Mouse (Mus musculus): ENCODE data around the gene Spast. TPM values are rescaled to one million over a fixed set of nuclear protein-coding genes. Genes with fewer than 3 reads are reported as not detected.

Spast gene
- polyA plus RNA-seq, 1 experiment from 2014 or later = 13.9 TPM

DNA sequence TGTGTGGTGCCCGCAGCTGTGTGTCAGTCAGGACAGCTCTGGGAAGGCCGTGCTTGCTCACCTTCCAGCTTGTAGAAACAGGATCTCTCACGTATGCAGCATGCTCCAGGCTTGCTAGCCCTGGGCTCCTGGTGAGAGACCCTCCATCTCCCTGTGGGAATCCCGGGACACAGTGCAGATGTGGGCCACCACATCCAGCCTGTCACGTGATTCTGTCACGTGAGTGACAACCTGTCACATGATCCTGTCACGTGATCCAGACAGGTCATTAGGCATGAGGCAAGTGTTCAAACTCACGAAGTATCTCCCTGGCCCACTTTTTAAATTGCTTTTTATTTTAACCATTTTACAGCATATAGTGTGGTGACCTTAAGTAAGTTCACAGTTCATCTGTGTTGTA lies 74.5 kb downstream of the Spast start:
- Histone ChIP-seq H3K4me1 (replicated peaks; ENCODE audit: insufficient read depth, low read length) (no peaks in the 10 kb centered on the region), H3K27ac (no peak overlapping the region), H3K4me2 (ENCODE audit: low read length) (no peak overlapping the region), H3K9ac (ENCODE audit: low read depth, low read length) (no peak overlapping the region), H3K36me3 (ENCODE audit: insufficient read depth, low read length) (peaks cover 31% of the 10 kb centered on the region), H3K27me3 (ENCODE audit: insufficient read depth, low read length) (no peaks in the 10 kb centered on the region), H3K4me3 (replicated peaks; ENCODE audit: low read depth, low read length) (no peak overlapping the region), H3K9me3 (replicated peaks; ENCODE audit: low read length) (no peaks in the 10 kb centered on the region)
- TF ChIP-seq CTCF (IDR thresholded peaks at IDR 0.05; ENCODE audit: low read depth) = no peak
- no peak for ATAC-seq (replicated peaks; ENCODE audit: low FRiP score, low read depth)
- DNase-seq (ENCODE audit: low spot score) = no peak
- 89% methylated on average over 8 of the region's 8 CpGs for WGBS

DNA sequence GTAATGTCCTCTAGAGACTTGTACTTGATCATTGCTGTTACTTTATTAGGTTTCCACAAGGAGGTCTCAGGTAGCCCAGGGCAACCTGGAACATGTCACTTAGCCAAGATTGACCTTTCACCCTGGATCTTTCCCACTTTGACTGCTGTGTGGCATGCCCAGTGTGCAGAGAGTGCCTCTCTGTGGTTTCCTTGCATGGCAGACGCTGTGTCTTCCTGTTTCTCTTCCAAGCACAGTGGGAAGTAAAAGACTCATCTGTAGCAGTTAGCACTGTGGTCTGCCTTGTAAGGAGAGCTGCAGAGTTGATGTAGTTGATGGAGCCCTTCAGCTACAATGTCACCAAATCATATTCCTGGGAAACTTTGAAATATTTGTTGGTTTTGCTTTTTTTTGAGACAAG lies 75.9 kb downstream of the Spast start:
- H3K9ac ChIP-seq (ENCODE audit: low read depth, low read length) = no peak overlapping the region
- no peaks in the 10 kb centered on the region for H3K27me3 ChIP-seq (ENCODE audit: insufficient read depth, low read length)
- WGBS = 95% methylated on average over 1 of the region's 1 CpGs
- H3K36me3 ChIP-seq (ENCODE audit: insufficient read depth, low read length) = peaks cover 35% of the 10 kb centered on the region
- no peak for ATAC-seq (replicated peaks; ENCODE audit: low FRiP score, low read depth)
- no peak overlapping the region for H3K4me2 ChIP-seq (ENCODE audit: low read length)
- no peaks in the 10 kb centered on the region for H3K9me3 ChIP-seq (replicated peaks; ENCODE audit: low read length)
- no peak for TF ChIP-seq CTCF (IDR thresholded peaks at IDR 0.05; ENCODE audit: low read depth)
- H3K27ac ChIP-seq = no peak overlapping the region
- no peak overlapping the region for H3K4me3 ChIP-seq (replicated peaks; ENCODE audit: low read depth, low read length)
- H3K4me1 ChIP-seq (replicated peaks; ENCODE audit: insufficient read depth, low read length) = no peaks in the 10 kb centered on the region
- DNase-seq (ENCODE audit: low spot score) = no peak

DNA sequence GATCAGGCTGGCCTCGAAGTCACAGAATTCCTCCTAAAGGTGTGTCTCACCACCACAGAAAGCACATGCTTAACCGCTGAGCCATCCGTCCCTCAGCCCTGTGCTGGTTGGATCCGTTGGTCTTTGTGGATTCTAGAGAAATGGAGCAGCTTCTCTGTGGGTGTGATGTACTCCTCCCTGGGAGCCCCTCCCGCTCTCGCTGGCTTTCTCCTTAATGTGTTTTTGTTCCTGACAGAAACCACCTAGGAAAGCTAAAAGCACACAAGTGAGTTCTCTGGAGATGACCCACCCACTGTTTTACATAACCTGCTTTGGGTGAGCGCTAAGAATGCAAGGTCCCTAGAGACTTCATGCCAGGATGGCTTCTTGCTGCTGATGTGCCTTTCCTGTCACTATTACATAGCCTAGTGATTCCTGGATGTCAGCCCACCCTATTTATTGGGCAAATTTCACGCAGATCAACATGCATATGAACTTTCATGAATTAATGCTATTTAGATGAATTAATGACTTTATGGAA lies 78.1 kb downstream of the Spast start:
- Histone ChIP-seq H3K4me2 (ENCODE audit: low read length) (no peak overlapping the region), H3K4me3 (replicated peaks; ENCODE audit: low read depth, low read length) (no peak overlapping the region), H3K36me3 (ENCODE audit: insufficient read depth, low read length) (peaks cover 39% of the 10 kb centered on the region), H3K9ac (ENCODE audit: low read depth, low read length) (no peak overlapping the region), H3K27me3 (ENCODE audit: insufficient read depth, low read length) (no peaks in the 10 kb centered on the region), H3K27ac (no peak overlapping the region), H3K4me1 (replicated peaks; ENCODE audit: insufficient read depth, low read length) (no peaks in the 10 kb centered on the region), H3K9me3 (replicated peaks; ENCODE audit: low read length) (no peaks in the 10 kb centered on the region)
- ATAC-seq (replicated peaks; ENCODE audit: low FRiP score, low read depth) (no peak), DNase-seq (ENCODE audit: low spot score) (no peak)
- 94% methylated on average over 8 of the region's 8 CpGs for WGBS
- TF ChIP-seq CTCF (IDR thresholded peaks at IDR 0.05; ENCODE audit: low read depth) = no peak

DNA sequence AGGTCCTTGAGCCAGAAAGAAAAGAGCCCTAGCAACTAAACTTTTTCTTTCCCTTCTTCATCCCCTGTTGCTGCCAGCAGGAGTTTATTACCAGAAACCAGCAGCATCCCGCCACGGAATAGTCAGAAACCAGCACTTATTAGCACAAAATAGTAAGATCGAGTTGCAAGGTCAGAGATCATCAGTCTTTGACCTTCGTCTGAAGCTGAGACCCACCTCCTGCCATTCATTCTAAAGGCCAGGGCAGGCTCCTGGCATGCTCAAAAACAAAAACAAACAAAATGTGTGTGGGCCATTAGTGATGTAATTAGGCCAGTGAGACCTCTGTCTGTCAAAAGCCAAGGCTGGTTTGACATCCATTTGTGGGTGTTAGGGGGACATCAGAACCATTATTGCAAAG lies 79.4 kb downstream of the Spast start:
- no peak for TF ChIP-seq CTCF (IDR thresholded peaks at IDR 0.05; ENCODE audit: low read depth)
- Histone ChIP-seq H3K9ac (ENCODE audit: low read depth, low read length) (no peak overlapping the region), H3K4me2 (ENCODE audit: low read length) (no peak overlapping the region), H3K27ac (no peak overlapping the region), H3K36me3 (ENCODE audit: insufficient read depth, low read length) (peaks cover 41% of the 10 kb centered on the region), H3K9me3 (replicated peaks; ENCODE audit: low read length) (no peaks in the 10 kb centered on the region), H3K4me3 (replicated peaks; ENCODE audit: low read depth, low read length) (no peak overlapping the region), H3K27me3 (ENCODE audit: insufficient read depth, low read length) (no peaks in the 10 kb centered on the region), H3K4me1 (replicated peaks; ENCODE audit: insufficient read depth, low read length) (no peaks in the 10 kb centered on the region)
- ATAC-seq (replicated peaks; ENCODE audit: low FRiP score, low read depth) = no peak
- no peak for DNase-seq (ENCODE audit: low spot score)
- 40% methylated on average over 4 of the region's 4 CpGs for WGBS

DNA sequence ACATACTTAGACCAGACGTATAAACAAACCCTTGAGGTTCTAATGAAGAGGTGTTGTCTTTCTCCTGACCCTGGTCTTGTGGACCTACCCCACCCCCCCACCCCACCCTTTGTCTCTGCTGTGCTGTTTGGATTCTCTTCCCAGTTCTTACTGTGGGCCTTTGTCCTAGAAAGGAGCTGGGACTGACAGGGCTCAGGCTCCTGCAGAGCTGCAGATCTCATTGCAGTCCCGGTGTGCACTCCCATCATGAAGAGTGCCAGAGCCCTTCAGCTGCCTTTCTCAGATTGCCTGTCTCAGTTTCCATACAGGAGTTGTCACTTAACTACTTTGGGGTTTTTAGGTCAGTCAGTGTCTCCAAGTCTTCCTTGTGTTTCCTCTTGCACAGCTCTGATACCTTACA lies 81.9 kb downstream of the Spast start:
- no peak for TF ChIP-seq CTCF (IDR thresholded peaks at IDR 0.05; ENCODE audit: low read depth)
- 88% methylated on average over 2 of the region's 2 CpGs for WGBS
- DNase-seq (ENCODE audit: low spot score) (no peak), ATAC-seq (replicated peaks; ENCODE audit: low FRiP score, low read depth) (no peak)
- Histone ChIP-seq H3K9me3 (replicated peaks; ENCODE audit: low read length) (no peaks in the 10 kb centered on the region), H3K4me1 (replicated peaks; ENCODE audit: insufficient read depth, low read length) (no peaks in the 10 kb centered on the region), H3K9ac (ENCODE audit: low read depth, low read length) (no peak overlapping the region), H3K36me3 (ENCODE audit: insufficient read depth, low read length) (peaks cover 43% of the 10 kb centered on the region), H3K4me3 (replicated peaks; ENCODE audit: low read depth, low read length) (no peak overlapping the region), H3K27ac (no peak overlapping the region), H3K27me3 (ENCODE audit: insufficient read depth, low read length) (no peaks in the 10 kb centered on the region), H3K4me2 (ENCODE audit: low read length) (no peak overlapping the region)

DNA sequence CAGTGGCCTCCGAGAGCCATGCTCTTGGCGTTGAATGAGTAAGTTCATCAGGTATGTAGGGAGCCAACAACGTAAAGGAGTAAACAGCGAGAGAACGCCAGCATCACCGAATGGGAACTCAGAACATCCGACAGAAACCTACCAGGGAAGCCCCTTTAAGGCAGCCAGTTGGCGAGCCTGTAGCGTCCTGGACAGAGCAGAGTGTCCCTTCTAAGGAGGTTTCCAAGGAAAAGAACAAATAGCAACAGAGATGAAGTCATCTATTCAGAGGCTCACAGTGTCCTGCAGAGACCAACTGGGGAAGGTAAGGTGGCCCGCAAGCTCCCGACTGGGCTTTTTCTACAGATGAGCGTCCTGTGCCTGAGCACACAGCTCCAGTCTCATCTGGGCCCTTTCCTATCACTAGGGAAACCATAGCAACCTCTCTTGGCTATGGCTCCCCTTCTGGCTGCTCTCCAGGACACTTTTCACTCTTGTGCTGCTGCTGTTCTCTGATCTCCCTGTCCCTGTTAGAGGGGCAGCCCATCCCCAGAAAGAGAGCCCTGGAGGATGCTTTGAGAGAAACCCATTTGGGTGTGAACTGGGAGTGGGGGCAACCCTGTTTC lies 85.7 kb downstream of the Spast start:
- no peaks in the 10 kb centered on the region for H3K4me1 ChIP-seq (replicated peaks; ENCODE audit: insufficient read depth, low read length)
- H3K4me2 ChIP-seq (ENCODE audit: low read length) = no peak overlapping the region
- no peaks in the 10 kb centered on the region for H3K9me3 ChIP-seq (replicated peaks; ENCODE audit: low read length)
- H3K9ac ChIP-seq (ENCODE audit: low read depth, low read length) = no peak overlapping the region
- peaks cover 44% of the 10 kb centered on the region for H3K36me3 ChIP-seq (ENCODE audit: insufficient read depth, low read length)
- H3K27me3 ChIP-seq (ENCODE audit: insufficient read depth, low read length) = no peaks in the 10 kb centered on the region
- H3K4me3 ChIP-seq (replicated peaks; ENCODE audit: low read depth, low read length) = no peak overlapping the region
- no peak for TF ChIP-seq CTCF (IDR thresholded peaks at IDR 0.05; ENCODE audit: low read depth)
- DNase-seq (ENCODE audit: low spot score) (no peak), ATAC-seq (replicated peaks; ENCODE audit: low FRiP score, low read depth) (no peak)
- H3K27ac ChIP-seq = no peak overlapping the region
- 96% methylated on average over 12 of the region's 12 CpGs for WGBS

DNA sequence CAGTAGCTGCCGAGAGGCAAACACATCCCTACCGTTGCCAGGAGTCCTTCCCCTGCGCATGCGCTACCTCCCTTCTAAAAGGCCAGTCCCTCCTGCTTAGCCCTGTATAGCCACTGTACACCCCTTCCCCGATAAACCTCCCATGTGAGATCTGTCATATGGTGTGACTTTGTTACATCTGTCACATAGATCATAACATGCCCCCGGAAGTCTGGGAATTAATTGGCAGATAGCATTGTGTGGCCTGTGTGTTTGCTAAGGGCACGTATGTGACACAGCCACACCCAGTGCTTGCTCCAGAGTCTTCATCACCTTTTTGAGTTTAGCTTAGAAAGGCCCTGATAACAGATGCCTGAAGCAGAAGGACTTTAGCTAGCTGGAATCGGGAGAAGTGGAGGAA lies 91.3 kb downstream of the Spast start:
- H3K27me3 ChIP-seq (ENCODE audit: insufficient read depth, low read length) = no peaks in the 10 kb centered on the region
- no peak overlapping the region for H3K9ac ChIP-seq (ENCODE audit: low read depth, low read length)
- WGBS = 79% methylated on average over 8 of the region's 8 CpGs
- H3K4me3 ChIP-seq (replicated peaks; ENCODE audit: low read depth, low read length) = no peak overlapping the region
- no peak for ATAC-seq (replicated peaks; ENCODE audit: low FRiP score, low read depth)
- DNase-seq (ENCODE audit: low spot score) = no peak
- H3K4me2 ChIP-seq (ENCODE audit: low read length) = no peak overlapping the region
- TF ChIP-seq CTCF (IDR thresholded peaks at IDR 0.05; ENCODE audit: low read depth) = no peak
- H3K4me1 ChIP-seq (replicated peaks; ENCODE audit: insufficient read depth, low read length) = no peaks in the 10 kb centered on the region
- no peaks in the 10 kb centered on the region for H3K9me3 ChIP-seq (replicated peaks; ENCODE audit: low read length)
- no peak overlapping the region for H3K27ac ChIP-seq
- 0 out of 2 replicates have a peak, but pooled peaks cover 17% of the 10 kb centered on the region for H3K36me3 ChIP-seq (ENCODE audit: insufficient read depth, low read length)
